Mouse (Mus musculus): ENCODE data around the gene Olfr1178.

The Olfr1178 gene

DNA sequence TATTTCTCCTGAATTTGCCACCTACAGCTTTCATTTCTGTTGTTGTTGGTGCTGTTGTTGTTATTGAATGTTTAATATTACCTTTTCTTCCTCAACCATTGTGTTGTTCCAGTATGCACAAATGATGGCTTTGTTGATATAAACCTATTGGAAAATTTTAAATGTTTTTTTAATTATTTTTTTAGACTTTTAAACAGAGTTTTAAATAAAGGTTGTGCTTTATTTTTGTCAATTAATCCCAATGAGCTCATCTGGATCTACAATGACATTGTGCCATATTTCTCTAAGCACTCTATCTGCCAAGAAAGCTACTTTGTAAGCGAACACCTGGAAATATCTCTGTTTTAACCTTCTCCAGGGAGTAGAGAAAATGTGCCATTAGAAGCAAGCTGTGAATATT is at the start of gene Olfr1178:
Olfr1178 (plus strand) TSS at position 301 of the 400 bp plus-strand sequence.
- no peak for DNase-seq (ENCODE audit: low spot score in 2 of 2)

DNA sequence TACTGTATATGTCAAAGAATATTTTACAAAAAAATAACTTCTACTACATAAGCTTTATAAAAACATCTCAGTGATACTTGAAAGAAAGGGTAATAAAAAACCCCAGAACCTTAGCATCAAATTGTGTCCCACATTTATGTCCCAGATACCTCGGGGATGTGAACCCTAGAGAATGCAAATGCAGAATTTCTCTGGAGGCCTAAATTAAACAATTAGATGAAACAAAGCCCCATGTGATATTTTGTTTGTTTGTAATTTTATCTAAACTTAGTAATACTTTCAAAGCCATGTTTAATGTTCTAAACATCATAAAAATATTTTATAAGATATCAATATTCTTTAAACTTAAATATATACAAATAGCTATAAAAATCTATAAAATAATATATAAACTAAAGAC is 40.5 kb upstream of the Olfr1178 start, which contains the start of gene Olfr1177-ps:
Olfr1177-ps (minus strand) TSS at position 101 of the 400 bp plus-strand sequence.
- no peak for DNase-seq (ENCODE audit: low spot score in 2 of 2)

DNA sequence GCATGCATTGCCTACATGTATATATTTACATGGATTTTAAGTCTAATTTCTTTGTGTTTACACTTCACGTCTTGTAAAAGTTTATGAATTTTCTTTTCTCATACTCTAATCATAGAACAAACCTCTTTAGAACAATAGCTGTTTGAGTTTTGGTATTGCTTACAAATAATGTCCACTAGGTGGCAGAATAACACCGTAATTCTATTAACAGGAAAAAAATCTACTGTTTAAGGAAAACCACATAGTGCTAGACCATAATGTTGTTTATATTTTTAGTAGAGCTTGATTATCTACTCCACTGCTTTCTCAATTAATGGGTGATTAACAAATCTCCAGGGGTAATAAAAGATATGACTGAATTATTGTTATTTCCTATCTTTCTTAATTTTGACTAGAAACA is 30.6 kb upstream of the Olfr1178 start:
- no peak for DNase-seq (ENCODE audit: low spot score in 2 of 2)

DNA sequence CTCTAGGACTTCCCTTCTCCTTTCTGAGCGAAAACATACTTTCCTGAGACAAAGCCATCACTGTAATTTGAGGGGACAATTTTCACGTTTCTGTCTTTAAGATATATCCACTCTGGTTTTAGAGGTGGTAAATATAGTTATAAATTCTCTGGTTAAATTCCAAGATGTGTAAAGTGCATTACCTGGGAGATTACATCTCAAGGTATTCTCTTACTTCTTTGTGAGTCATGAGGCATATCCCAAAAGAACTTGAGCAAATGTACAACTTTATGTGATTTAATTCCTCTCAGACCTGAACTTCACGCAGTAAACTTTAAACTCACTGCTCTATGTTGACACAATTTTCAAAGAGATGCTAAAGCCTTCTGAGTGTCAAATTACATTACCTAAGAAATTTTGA is 19.5 kb downstream of the Olfr1178 start, which contains the start of gene Olfr1179:
Olfr1179 (minus strand) TSS at position 101 of the 400 bp plus-strand sequence.
- DNase-seq (ENCODE audit: low spot score in 2 of 2): no peak

DNA sequence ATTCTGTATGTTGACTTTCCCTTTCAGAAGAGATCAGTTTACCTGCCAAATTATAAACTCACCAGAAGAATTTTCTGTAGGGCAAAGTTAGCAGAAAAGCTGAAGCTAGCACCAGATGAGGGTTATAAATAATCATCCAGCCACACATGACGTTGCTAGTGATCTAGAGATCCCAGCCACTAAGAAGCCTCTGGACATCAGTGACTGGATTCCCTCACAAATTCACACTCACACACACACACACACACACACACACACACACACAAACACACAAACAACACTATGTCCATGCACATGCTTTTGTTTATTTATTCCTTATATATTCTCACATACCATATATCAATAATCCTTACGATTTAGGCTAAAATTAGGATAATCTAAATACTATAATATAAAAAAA is 32.2 kb downstream of the Olfr1178 start, which contains the start of gene Olfr1180:
Olfr1180 (minus strand) TSS at position 101 of the 400 bp plus-strand sequence.
- no peak for DNase-seq (ENCODE audit: low spot score in 2 of 2)

DNA sequence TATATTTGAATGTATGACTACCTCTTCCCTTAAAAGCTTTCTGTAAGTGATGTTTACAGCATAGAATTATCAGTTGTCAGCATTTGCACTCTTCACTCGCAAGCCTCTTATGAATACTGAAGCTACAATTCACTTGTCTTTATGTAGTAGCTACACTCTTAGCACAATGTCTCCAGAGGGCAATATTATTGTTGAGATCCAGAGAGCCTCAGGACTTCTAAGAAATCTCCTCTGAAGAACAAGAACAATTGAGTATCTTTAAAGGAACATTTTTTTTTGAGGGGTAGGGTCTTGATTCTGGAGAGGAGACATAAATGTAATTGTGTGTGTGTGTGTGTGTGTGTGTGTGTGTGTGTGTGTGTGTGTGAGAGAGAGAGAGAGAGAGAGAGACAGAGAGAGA is 39.2 kb downstream of the Olfr1178 start, which contains the start of gene Olfr1181:
Olfr1181 (minus strand) TSS at position 101 of the 400 bp plus-strand sequence.
- DNase-seq (ENCODE audit: low spot score in 2 of 2): no peak

DNA sequence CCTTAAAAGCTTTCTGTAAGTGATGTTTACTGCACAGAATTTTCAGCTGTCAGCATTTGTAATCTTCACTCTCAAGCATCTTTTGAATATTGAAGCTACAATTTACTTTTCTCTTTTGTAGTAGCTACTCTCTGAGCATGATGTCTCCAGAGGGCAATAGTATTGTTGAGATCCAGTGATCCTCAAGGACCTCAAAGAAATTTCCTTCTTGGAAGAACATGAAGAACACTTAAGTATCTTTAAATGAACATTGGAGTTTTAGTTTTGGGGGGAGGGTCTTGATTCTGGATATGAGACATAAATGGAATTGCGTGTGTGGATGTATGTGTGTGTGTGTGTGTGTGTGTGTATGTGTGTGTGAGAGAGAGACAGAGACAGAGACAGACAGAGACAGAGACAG is 62.2 kb downstream of the Olfr1178 start, which contains the start of gene Gm13757:
Gm13757 (minus strand) TSS at position 101 of the 400 bp plus-strand sequence.
- DNase-seq (ENCODE audit: low spot score in 2 of 2): no peak

All from heart, adult 9 months (tissue).